Mouse (Mus musculus): ENCODE results near the gene Ttll12. TPM values are rescaled to one million over a fixed set of nuclear protein-coding genes. Genes with fewer than 3 reads are reported as not detected.
A peak's percentile ranks its signal among the peaks of the same experiment; 100 is the strongest.

The Ttll12 gene
- polyA plus RNA-seq, 1 experiment from 2014 or later = 51.8 TPM

DNA sequence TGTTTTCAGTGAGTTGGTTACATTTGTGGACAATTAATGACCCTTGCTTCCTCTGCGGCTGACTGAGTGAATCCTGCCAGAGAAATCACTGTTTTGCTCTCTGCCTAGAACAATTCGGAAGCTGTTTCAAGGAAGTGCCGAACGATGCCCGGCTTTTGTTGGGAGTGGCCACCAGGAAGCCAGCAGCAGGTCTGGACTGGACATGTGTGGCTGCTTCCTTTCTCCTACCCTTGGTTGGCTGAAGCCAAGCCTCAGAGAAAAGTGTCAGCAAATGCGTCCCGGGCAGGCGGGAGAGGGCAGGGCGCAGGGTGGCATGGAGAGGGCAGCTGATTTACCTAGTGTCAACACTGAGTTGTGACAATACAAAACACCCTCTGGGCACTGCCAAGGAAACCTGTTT, 64.7 kb downstream of the Ttll12 start:
- ATAC-seq (replicated peaks; ENCODE audit: low FRiP score) (no peak), DNase-seq (ENCODE audit: low spot score) (no peak)
- H3K9me3 ChIP-seq (ENCODE audit: control insufficient read depth, low read length) = no peaks in the 10 kb centered on the region
- H3K4me1 ChIP-seq (replicated peaks; ENCODE audit: control insufficient read depth, insufficient read depth, low read length) = peaks cover 11% of the 10 kb centered on the region; the same call in 1 of the 2 replicates
- H3K4me2 ChIP-seq (ENCODE audit: low read depth, low read length, severe bottlenecking) = no peak overlapping the region
- no peak overlapping the region for H3K4me3 ChIP-seq (ENCODE audit: low read depth, low read length)
- H3K27me3 ChIP-seq (ENCODE audit: control insufficient read depth, insufficient read depth, low read length) = peaks cover 27% of the 10 kb centered on the region
- 85% methylated on average over 9 of the region's 9 CpGs for WGBS
- H3K27ac ChIP-seq (ENCODE audit: low read depth, low read length) = no peak overlapping the region
- no peaks in the 10 kb centered on the region for H3K36me3 ChIP-seq (ENCODE audit: control insufficient read depth, insufficient read depth, low read length)
- no peak overlapping the region for H3K9ac ChIP-seq (ENCODE audit: low read length)

DNA sequence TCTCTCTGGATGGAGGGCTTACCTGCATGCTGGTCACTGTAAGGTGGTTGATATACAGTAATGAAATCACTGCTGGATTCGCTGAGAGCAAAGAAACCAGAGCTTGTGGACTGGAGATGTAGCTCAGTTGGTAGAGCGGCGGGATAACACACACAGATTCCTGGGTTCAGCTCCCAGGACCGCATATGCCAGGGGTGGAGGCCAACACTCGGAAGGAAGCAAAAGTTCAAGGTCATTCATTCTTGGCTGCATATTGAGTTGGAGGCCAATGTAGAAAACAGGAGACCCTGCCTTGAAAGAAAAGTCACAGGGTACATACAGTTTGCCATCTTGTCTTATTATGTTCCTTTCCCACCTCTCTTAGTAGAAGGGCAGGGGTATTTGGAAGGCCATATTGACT, 65.2 kb downstream of the Ttll12 start:
- 85% methylated on average over 5 of the region's 5 CpGs for WGBS
- no peaks in the 10 kb centered on the region for H3K36me3 ChIP-seq (ENCODE audit: control insufficient read depth, insufficient read depth, low read length)
- DNase-seq (ENCODE audit: low spot score) (no peak), ATAC-seq (replicated peaks; ENCODE audit: low FRiP score) (no peak)
- no peak overlapping the region for H3K4me3 ChIP-seq (ENCODE audit: low read depth, low read length)
- H3K27ac ChIP-seq (ENCODE audit: low read depth, low read length) = no peak overlapping the region
- H3K27me3 ChIP-seq (ENCODE audit: control insufficient read depth, insufficient read depth, low read length) = peaks cover 29% of the 10 kb centered on the region
- peaks cover 11% of the 10 kb centered on the region; the same call in 1 of the 2 replicates for H3K4me1 ChIP-seq (replicated peaks; ENCODE audit: control insufficient read depth, insufficient read depth, low read length)
- H3K9ac ChIP-seq (ENCODE audit: low read length) = no peak overlapping the region
- H3K9me3 ChIP-seq (ENCODE audit: control insufficient read depth, low read length) = no peaks in the 10 kb centered on the region
- no peak overlapping the region for H3K4me2 ChIP-seq (ENCODE audit: low read depth, low read length, severe bottlenecking)

DNA sequence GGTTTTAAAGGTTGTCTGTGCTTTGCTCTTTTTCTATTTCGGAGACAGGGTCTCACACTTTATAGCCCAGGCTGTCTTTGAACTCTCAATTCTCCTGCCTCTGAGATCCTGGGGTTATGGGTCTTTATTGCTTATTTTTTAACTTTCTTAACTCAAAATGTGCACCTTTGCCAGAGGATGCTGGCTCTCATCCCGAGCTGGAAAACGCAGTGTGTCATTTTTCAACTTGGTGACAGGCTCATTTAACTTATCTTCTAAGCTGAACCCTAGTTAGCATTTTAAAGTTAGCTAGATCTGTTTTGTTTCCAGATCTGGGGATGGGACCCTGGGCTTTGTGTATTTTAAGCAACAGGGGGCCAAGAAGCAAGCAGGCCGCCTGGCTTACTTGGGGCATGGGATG, 66.1 kb downstream of the Ttll12 start:
- Histone ChIP-seq H3K27ac (ENCODE audit: low read depth, low read length) (no peak overlapping the region), H3K4me3 (ENCODE audit: low read depth, low read length) (no peak overlapping the region), H3K36me3 (ENCODE audit: control insufficient read depth, insufficient read depth, low read length) (no peaks in the 10 kb centered on the region), H3K4me1 (replicated peaks; ENCODE audit: control insufficient read depth, insufficient read depth, low read length) (peaks cover 11% of the 10 kb centered on the region; the same call in 1 of the 2 replicates), H3K9me3 (ENCODE audit: control insufficient read depth, low read length) (no peaks in the 10 kb centered on the region), H3K27me3 (ENCODE audit: control insufficient read depth, insufficient read depth, low read length) (peaks cover 29% of the 10 kb centered on the region), H3K9ac (ENCODE audit: low read length) (no peak overlapping the region), H3K4me2 (ENCODE audit: low read depth, low read length, severe bottlenecking) (no peak overlapping the region)
- ATAC-seq (replicated peaks; ENCODE audit: low FRiP score) (no peak), DNase-seq (ENCODE audit: low spot score) (no peak)
- 82% methylated on average over 4 of the region's 4 CpGs for WGBS

DNA sequence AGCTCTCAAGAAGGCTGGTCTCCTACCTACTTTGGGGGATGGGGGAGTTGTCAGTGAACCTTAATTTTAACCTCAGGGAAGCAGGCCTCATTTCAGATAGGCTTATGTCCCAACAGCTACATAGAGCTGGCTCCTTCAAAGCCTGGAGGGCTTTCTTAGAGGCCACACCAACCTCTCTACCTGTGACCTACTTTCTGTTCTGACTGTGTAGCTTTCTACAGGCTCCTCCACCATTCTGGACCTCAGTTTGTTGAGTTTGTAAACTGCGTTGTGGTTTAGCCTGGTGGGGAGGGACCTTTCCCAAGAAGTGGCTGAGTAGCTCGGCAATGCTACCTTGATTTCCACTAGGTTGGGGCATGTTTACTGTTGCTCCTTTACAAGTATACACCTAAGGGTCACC, 67.2 kb downstream of the Ttll12 start:
- 75% methylated on average over 2 of the region's 2 CpGs for WGBS
- H3K36me3 ChIP-seq (ENCODE audit: control insufficient read depth, insufficient read depth, low read length) = no peaks in the 10 kb centered on the region
- DNase-seq (ENCODE audit: low spot score) (no peak), ATAC-seq (replicated peaks; ENCODE audit: low FRiP score) (no peak)
- no peaks in the 10 kb centered on the region for H3K9me3 ChIP-seq (ENCODE audit: control insufficient read depth, low read length)
- H3K4me1 ChIP-seq (replicated peaks; ENCODE audit: control insufficient read depth, insufficient read depth, low read length) = peaks cover 11% of the 10 kb centered on the region; the same call in 1 of the 2 replicates
- no peak overlapping the region for H3K27ac ChIP-seq (ENCODE audit: low read depth, low read length)
- H3K9ac ChIP-seq (ENCODE audit: low read length) = no peak overlapping the region
- H3K27me3 ChIP-seq (ENCODE audit: control insufficient read depth, insufficient read depth, low read length) = peaks cover 29% of the 10 kb centered on the region
- no peak overlapping the region for H3K4me3 ChIP-seq (ENCODE audit: low read depth, low read length)
- H3K4me2 ChIP-seq (ENCODE audit: low read depth, low read length, severe bottlenecking) = no peak overlapping the region

DNA sequence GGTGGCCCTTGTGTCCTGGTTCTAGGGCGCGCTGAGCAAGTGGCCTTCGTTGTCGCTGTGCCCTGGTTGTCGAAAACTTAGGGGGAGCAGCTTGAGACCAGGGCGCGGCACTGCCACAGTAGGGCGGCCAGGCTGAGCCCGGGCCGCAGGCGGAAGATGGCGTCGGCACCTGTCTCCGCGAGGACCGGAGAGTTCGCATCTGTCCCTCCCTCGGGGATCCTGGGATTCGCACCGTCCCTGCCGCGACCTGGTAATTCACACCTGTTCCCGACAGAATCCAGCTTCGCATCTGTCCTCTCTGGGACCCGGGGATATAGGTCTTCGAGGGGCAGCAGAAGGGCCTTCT, 67.9 kb downstream of the Ttll12 start:
- Histone ChIP-seq H3K4me3 (ENCODE audit: low read depth, low read length) (peak overlapping the region; percentile 54), H3K27ac (ENCODE audit: low read depth, low read length) (no peak overlapping the region), H3K9ac (ENCODE audit: low read length) (peak overlapping the region; percentile 55), H3K4me2 (ENCODE audit: low read depth, low read length, severe bottlenecking) (peak overlapping the region; percentile 96), H3K4me1 (replicated peaks; ENCODE audit: control insufficient read depth, insufficient read depth, low read length) (peaks cover 11% of the 10 kb centered on the region; the same call in 1 of the 2 replicates), H3K36me3 (ENCODE audit: control insufficient read depth, insufficient read depth, low read length) (no peaks in the 10 kb centered on the region), H3K27me3 (ENCODE audit: control insufficient read depth, insufficient read depth, low read length) (peaks cover 29% of the 10 kb centered on the region), H3K9me3 (ENCODE audit: control insufficient read depth, low read length) (no peaks in the 10 kb centered on the region)
- DNase-seq (ENCODE audit: low spot score) = peak; percentile 61
- ATAC-seq (replicated peaks; ENCODE audit: low FRiP score) = no peak
- WGBS = 1% methylated on average over 26 of the region's 26 CpGs

DNA sequence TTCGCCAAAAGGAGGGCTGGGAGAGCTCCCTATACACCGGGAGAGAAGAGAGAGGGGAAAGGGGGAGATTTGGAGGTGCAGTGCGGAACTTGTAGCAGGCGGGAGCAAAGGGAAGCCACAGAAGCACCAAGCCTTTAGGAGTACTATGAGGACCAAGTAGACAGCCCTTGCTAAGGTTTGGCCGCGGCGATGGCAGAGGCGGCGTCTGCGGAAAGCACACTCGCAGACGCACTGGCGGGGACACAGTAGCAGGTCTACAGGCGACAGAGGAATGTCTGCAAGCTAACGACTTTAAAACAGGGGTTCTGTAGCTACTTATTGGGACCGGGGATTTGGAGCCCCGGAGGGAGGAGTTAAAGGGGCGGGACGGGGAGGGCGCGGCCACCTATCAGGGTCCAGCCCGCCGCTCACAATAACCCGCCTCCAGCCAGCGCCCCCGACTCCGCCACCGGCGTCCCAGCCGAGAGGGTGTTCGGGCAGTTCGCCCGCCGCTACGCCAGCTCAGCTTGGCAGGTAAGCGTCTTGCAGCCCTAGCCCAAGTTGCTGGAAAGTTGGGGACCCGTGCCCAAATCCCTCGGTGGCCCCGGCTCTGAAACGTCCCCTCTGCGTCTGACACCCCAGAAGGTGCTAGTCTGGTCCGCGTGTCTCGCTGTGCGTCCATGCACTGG, 68.4 kb downstream of the Ttll12 start, which contains the start of gene Bik:
Gene Bik (plus strand): TSS at position 439 of the 668 bp plus-strand sequence.
- H3K4me3 ChIP-seq (ENCODE audit: low read depth, low read length) = peak within 1 kb of the TSS; percentile 54
- ATAC-seq (replicated peaks; ENCODE audit: low FRiP score) (peak; percentile 67), DNase-seq (ENCODE audit: low spot score) (peak; percentile 85)
- no peak within 1 kb of the TSS for H3K27ac ChIP-seq (ENCODE audit: low read depth, low read length)
- H3K36me3 ChIP-seq (ENCODE audit: control insufficient read depth, insufficient read depth, low read length) = no peaks in the 10 kb centered on the region
- H3K9me3 ChIP-seq (ENCODE audit: control insufficient read depth, low read length) = no peaks in the 10 kb centered on the region
- H3K27me3 ChIP-seq (ENCODE audit: control insufficient read depth, insufficient read depth, low read length) = peaks cover 29% of the 10 kb centered on the region
- H3K4me1 ChIP-seq (replicated peaks; ENCODE audit: control insufficient read depth, insufficient read depth, low read length) = peaks cover 11% of the 10 kb centered on the region; the same call in 1 of the 2 replicates
- peak within 1 kb of the TSS; percentile 96 for H3K4me2 ChIP-seq (ENCODE audit: low read depth, low read length, severe bottlenecking)
- peak within 1 kb of the TSS; percentile 55 for H3K9ac ChIP-seq (ENCODE audit: low read length)
- under 1% methylated on average over 44 of the region's 45 CpGs for WGBS

Other genes with a start within 250 kb of the Ttll12 start
- gene Arfgap3, start 244.9 kb downstream of the Ttll12 start, polyA plus RNA-seq (2014; fragmentation: Nextera tagmentation; extraction: Ambion mirVana) = 31.3 and 35.0 TPM in 2 replicates
- gene Pacsin2, start 130.6 kb downstream of the Ttll12 start, polyA plus RNA-seq (2014; fragmentation: Nextera tagmentation; extraction: Ambion mirVana) = 48.2 and 50.5 TPM in 2 replicates
- gene Ttll1, start 84.3 kb downstream of the Ttll12 start, polyA plus RNA-seq (2014; fragmentation: Nextera tagmentation; extraction: Ambion mirVana) = 35.3 and 35.4 TPM in 2 replicates
- gene Bik, start 68.3 kb downstream of the Ttll12 start, polyA plus RNA-seq (2014; fragmentation: Nextera tagmentation; extraction: Ambion mirVana) = 2.3 and 2.5 TPM in 2 replicates
- gene Tspo, start 31.6 kb downstream of the Ttll12 start, polyA plus RNA-seq (2014; fragmentation: Nextera tagmentation; extraction: Ambion mirVana) = 28.4 and 33.0 TPM in 2 replicates
- gene Mcat, start 31.4 kb downstream of the Ttll12 start, polyA plus RNA-seq (2014; fragmentation: Nextera tagmentation; extraction: Ambion mirVana) = 45.7 and 53.1 TPM in 2 replicates
- gene Scube1, start 129.9 kb upstream of the Ttll12 start, polyA plus RNA-seq (2014; fragmentation: Nextera tagmentation; extraction: Ambion mirVana) = 33.9 and 38.0 TPM in 2 replicates
- gene Mpped1, start 184.3 kb upstream of the Ttll12 start, polyA plus RNA-seq (2014; fragmentation: Nextera tagmentation; extraction: Ambion mirVana) = 39.2 and 40.6 TPM in 2 replicates